Comparison of ENCODE assay signal across 8 mouse cellular contexts in the genomic region with DNA sequence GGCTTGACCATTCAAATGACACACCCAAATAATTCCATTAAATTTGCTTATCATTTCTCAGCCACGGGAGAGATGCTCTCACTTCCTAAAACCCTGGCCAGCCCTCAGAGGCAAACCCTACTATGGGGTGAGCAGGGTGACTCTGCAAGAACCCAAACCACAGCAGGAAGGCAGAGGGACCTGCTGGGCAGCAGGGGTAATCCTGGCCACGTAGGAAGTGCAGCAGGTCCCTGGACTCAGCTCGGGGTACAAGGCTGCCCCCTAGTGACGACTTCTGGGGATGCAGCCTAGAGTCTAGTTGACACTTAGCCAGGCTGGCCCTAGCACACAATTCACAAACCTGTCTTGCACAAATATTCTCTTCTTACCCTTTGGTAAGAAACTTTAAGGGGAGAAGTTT. TPM values are rescaled to one million over a fixed set of nuclear protein-coding genes. Genes with fewer than 3 reads are reported as not detected.
DNase-seq lines count a peak whose midpoint lies in the region; ATAC-seq and TF ChIP-seq lines count a peak whose summit lies in the region.

No protein-coding gene starts in this region.

- ATAC-seq in activated CD4-positive, CD25-positive, alpha-beta regulatory T cell, adult 4 months: peak; percentile 40

- intact Hi-C loops in left cerebral cortex, adult 2 months (cut with DNase I): loop anchor here (1.0 to 10.0 kb wide), 5 partner anchors 66 to 1068 kb away; no protein-coding TSS in a partner anchor

- H3K4me1 ChIP-seq in cortical plate, adult 2 months (ENCODE audit: control insufficient read depth, insufficient read depth, low read length): no peaks in the 10 kb centered on the region; the same call in 1 of the 2 replicates

- H3K27ac ChIP-seq in cortical plate, adult 2 months (ENCODE audit: insufficient read depth, low read length): no peak overlapping the region
- H3K27ac ChIP-seq in left cerebral cortex, adult 2 months: peak overlapping the region; percentile 83
- peak overlapping the region; percentile 44 for H3K27ac ChIP-seq in macrophage

- TF ChIP-seq CTCF in cortical plate, adult 2 months (IDR thresholded peaks at IDR 0.05; ENCODE audit: extremely low read depth, insufficient read depth, low read length): peak; percentile 93
- peak; percentile 98 for TF ChIP-seq CTCF in left cerebral cortex, adult 2 months (IDR thresholded peaks at IDR 0.05)

- H3K4me3 ChIP-seq in cortical plate, adult 2 months (ENCODE audit: insufficient read depth, low read length): peak overlapping the region; percentile 38
- peak overlapping the region; percentile 49 for H3K4me3 ChIP-seq in left cerebral cortex, adult 2 months
- H3K4me3 ChIP-seq in macrophage (ENCODE audit: inconsistent target): peak overlapping the region; percentile 10; the same call in 1 of the 2 replicates

- no peaks in the 10 kb centered on the region for H3K79me2 ChIP-seq in macrophage (ENCODE audit: inconsistent target)

- peak; percentile 39; the same call in 1 of the 2 replicates for TF ChIP-seq POLR2A in cortical plate, adult 2 months (IDR thresholded peaks at IDR 0.05; ENCODE audit: extremely low read depth, insufficient read depth, low read length)

- 2% methylated on average over 4 of the region's 4 CpGs for WGBS in macrophage (ENCODE audit: missing documents)

- H3K36me3 ChIP-seq in macrophage (ENCODE audit: inconsistent target): no peaks in the 10 kb centered on the region

- peak; percentile 61 to 63 for DNase-seq in gastrocnemius, adult 8-10 months (ENCODE audit: low spot score in 2 of 2)
- peak; percentile 53 for DNase-seq in hindlimb bud, embryonic 11.5 days (ENCODE audit: extremely low spot score, low read depth, low spot score)
- DNase-seq in left cerebral cortex, adult 2 months (ENCODE audit: extremely low spot score in 1 of 2, low spot score in 2 of 2): peak; percentile 82 to 93
- DNase-seq in retina, postnatal 7 days (ENCODE audit: low read depth, low spot score): peak; percentile 58
- DNase-seq in urinary bladder, postnatal 10 days (ENCODE audit: low spot score): peak; percentile 65

RNA-seq across cellular contexts. Expression of gene Htr2a, which starts 2.7 kb away (rescaled TPM):
- polyA plus RNA-seq in activated CD4-positive, CD25-positive, alpha-beta regulatory T cell, adult 4 months (2017; shearing (Covaris generic)): under 1 TPM in 1 of 2 experiments, not detected in 1; 0.16 TPM
- polyA plus RNA-seq in cortical plate, adult 2 months (2012; rRNA removed): 9.8 and 10.4 TPM in 2 replicates
- under 1 TPM in 3 of 4 experiments, not detected in 1; 0.12 to 0.20 (median 0.16) TPM for total RNA-seq in gastrocnemius, adult 8-10 months (2022)
- total RNA-seq in left cerebral cortex, adult 2 months (2021): 10 to 100 TPM; 24.5 to 29.3 TPM
- 10 to 100 TPM in 3 of 26 experiments, 1 to 10 TPM in 14, under 1 TPM in 9; 0.50 to 18.0 (median 1.4) TPM for total RNA-seq in macrophage (2018; cell fraction: chromatin; rRNA removed)
- total RNA-seq in macrophage (2018; cell fraction: cytosol; rRNA removed): 1 to 10 TPM in 11 of 26 experiments, under 1 TPM in 15; 0.37 to 9.6 (median 0.85) TPM
- total RNA-seq in macrophage (2018; cell fraction: nucleus; rRNA removed): 10 to 100 TPM in 5 of 26 experiments, 1 to 10 TPM in 18, under 1 TPM in 3; 0.72 to 19.0 (median 2.6) TPM
- 0.14 to 0.44 TPM (median 0.24 TPM) in 3 replicates for polyA plus RNA-seq in macrophage (2018)
